Mouse (Mus musculus): ENCODE data around the gene Chil4. TPM values are rescaled to one million over a fixed set of nuclear protein-coding genes. Genes with fewer than 3 reads are reported as not detected.
"Not testable (repeated sequence)": the region's sequence is repeated elsewhere in the genome, so short reads cannot be mapped to it uniquely, and the experiment has no call there.

Chil4 gene
- not detected for total RNA-seq (2021)
- long read RNA-seq, experiment 1 = 0 reads
- long read RNA-seq, experiment 2 = 0 reads

DNA sequence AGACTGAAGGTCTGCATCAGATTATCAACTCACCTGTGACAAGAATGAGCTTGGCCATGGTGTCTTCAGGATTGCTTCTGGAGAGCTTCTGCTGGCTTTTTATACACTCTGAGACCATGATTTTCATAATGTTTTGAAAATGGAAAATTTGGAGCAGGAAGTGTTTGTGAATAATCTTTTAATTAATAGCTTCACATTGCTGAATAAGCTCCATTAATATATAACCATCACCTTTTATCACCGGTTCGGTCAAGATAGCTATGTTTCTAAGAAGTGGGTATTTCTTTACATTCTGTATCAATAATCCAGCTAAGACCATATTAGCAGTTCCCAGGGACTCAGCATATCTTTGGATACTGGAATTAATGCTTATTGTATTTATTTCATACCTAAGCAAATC is at the start of gene Chil4:
TSS of gene Chil4 (minus strand) at position 101 of the 400 bp plus-strand sequence.
- DNase-seq (ENCODE audit: low spot score in 2 of 2) = no peak

GRCm38 (mm10) chr3:106265854-106266253 is 46.5 kb upstream of the Chil4 start:
- no peak for DNase-seq (ENCODE audit: low spot score in 2 of 2)

DNA sequence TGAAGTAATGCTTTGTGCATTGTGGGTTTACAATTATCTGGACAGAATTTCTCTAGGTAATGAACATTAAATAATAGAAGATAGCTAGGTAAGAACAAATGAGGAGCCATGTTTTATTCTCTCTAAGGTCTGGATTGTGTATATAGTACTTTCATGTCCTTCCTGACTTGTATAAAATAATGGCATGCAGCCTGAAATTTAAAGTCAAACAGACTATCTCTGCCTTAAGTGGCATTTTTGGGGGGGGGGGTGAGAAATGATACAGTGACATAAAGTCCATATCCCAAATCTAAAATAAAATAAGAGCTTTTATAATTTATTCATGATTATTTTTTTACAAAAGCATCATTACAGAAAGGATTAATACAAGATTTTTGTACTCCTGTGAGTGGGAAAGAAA is 45.5 kb upstream of the Chil4 start:
- no peak for DNase-seq (ENCODE audit: low spot score in 2 of 2)

GRCm38 (mm10) chr3:106257076-106257475 is 37.8 kb upstream of the Chil4 start:
- DNase-seq (ENCODE audit: low spot score in 2 of 2) = not testable (repeated sequence)

GRCm38 (mm10) chr3:106252719-106253118 is 33.4 kb upstream of the Chil4 start:
- no peak for DNase-seq (ENCODE audit: low spot score in 2 of 2)

DNA sequence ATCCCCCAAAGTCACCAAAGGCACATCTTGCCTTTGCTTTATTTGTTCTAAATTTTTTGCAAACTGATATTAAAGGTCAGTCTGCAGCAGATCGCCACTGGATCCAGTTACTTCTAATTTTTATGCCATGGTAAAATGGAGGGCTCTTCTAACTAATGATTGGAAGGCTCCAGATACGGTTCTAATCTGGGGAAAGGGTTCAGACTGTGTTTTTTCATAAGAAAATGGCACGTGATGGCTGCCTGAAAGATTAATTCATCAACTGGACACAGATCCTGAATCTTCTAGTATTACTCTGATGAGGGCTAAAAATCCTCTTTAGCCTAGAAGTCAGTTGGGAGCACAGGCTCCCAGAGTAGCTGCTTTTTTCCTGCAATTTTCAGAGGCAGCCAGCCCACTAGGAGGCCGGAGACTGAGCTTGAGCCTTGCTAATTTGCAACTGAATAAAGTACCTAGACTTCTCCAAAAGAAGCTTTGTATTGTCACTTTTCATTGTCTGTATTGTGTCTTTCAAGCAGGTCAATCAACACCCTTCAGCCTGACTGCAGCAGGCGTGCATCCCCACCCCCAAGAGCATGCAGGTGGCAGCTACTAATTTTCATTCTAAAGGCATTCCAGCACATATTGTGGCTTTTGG is 31.6 kb upstream of the Chil4 start:
- not testable (repeated sequence) for DNase-seq (ENCODE audit: low spot score in 2 of 2)

GRCm38 (mm10) chr3:106247369-106247768 is 28.1 kb upstream of the Chil4 start:
- DNase-seq (ENCODE audit: low spot score in 2 of 2) = not testable (repeated sequence)

GRCm38 (mm10) chr3:106240210-106240609 is 20.9 kb upstream of the Chil4 start:
- DNase-seq (ENCODE audit: low spot score in 2 of 2) = not testable (repeated sequence)

GRCm38 (mm10) chr3:106239196-106239791 is 20.0 kb upstream of the Chil4 start:
- DNase-seq (ENCODE audit: low spot score in 2 of 2) = no peak

- DNase-seq (ENCODE audit: low spot score in 2 of 2) = not testable (repeated sequence)
Measured at GRCm38 (mm10) chr3:106223391-106223790, 4.1 kb upstream of the Chil4 start.

DNA sequence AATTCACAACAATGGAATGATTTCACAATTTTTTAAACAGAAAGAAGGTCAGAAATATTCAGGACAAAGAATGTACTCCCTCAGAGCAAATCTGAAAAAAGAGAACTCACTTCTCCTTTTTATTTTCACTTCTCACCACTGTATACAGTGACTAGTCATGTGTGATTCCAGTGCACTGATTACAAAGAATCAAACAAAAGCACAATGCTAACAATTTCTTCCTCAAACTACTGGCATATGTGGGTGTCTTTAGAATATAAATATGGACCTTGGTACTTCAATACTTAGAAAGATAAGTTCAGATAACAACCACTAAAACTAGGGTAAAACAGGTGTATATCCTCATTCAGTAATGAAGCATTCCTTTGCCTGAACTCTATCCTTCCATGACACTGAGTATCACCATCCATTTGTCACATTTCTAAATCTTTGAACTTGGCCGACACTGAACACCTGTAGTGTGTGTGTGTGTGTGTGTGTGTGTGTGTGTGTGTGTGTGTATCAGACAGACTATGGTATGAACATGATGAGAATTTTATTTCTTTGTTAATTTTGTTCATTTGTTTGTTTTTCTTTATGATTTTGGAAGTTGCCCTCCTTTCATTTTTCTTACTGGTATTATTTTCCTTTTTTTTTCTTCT is 2.4 kb upstream of the Chil4 start:
- DNase-seq (ENCODE audit: low spot score in 2 of 2) = no peak

GRCm38 (mm10) chr3:106218284-106218954 is 888 bp downstream of the Chil4 start:
- DNase-seq (ENCODE audit: low spot score in 2 of 2) = not testable (repeated sequence)

DNA sequence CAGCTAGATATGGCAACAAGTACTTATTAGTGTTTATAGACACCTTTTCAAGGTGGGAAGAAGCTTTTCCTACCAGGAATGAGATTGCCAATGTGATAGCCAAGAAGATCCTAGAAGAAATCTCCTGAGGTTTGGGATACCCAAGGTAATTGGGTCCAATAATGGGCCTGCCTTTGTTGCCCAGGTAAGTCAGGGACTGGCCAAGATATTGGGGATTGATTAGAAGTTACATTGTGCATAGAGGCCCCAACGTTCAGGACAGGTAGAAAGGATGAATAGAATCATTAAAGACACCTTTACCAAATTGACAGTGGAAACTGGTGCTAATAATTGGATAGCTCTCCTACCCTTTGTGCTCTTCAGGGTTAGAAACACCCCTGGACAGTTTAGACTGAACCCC is 21.3 kb downstream of the Chil4 start:
- DNase-seq (ENCODE audit: low spot score in 2 of 2) = not testable (repeated sequence)

- DNase-seq (ENCODE audit: low spot score in 2 of 2) = not testable (repeated sequence)
Measured at GRCm38 (mm10) chr3:106197246-106197645, 22.1 kb downstream of the Chil4 start.

DNA sequence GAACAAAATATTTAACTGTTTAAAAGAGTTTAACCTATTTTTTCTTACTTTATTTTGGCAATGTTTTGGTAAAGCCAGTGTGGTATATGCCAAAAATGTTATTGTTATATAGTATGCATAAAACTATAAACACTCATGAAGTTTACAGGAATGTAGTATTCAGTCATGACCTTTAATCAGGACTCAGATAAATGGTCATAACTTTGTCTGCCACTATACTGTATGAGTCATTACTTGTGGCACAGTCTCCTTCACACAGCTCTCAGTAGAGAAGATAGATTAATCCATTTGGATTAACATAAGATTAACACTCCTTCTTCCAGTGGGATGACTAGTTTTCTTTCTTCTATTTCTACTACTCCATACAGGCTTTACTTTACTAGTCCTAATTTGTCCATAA is 23.0 kb downstream of the Chil4 start:
- DNase-seq (ENCODE audit: low spot score in 2 of 2) = no peak

- DNase-seq (ENCODE audit: low spot score in 2 of 2) = no peak
Measured at GRCm38 (mm10) chr3:106195486-106195885, 23.8 kb downstream of the Chil4 start.

GRCm38 (mm10) chr3:106187991-106188390 is 31.3 kb downstream of the Chil4 start:
- DNase-seq (ENCODE audit: low spot score in 2 of 2) = no peak

GRCm38 (mm10) chr3:106177509-106178189 is 41.7 kb downstream of the Chil4 start:
- no peak for DNase-seq (ENCODE audit: low spot score in 2 of 2)

GRCm38 (mm10) chr3:106174971-106175370 is 44.3 kb downstream of the Chil4 start:
- not testable (repeated sequence) for DNase-seq (ENCODE audit: low spot score in 2 of 2)

DNA sequence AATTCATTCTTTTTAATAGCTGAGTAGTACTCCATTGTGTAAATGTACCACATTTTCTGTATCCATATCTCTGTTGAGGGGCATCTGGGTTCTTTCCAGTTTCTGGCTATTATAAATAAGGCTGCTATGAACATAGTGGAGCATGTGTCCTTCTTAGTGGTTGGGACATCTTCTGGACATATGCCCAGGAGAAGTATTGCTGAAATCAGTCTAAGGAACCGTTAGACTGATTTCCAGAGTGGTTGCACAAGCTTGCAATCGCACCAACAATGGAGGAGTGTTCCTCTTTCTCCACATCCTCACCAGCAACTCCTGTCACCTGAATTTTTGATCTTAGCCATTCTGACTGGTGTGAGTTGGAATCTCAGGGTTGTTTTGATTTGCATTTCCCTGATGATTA is 46.8 kb downstream of the Chil4 start:
- not testable (repeated sequence) for DNase-seq (ENCODE audit: low spot score in 2 of 2)

- no peak for DNase-seq (ENCODE audit: low spot score in 2 of 2)
Measured at GRCm38 (mm10) chr3:106171135-106171731, 48.1 kb downstream of the Chil4 start.

Data from left cerebral cortex, adult 18-20 months (tissue).